Mouse (Mus musculus) neural tube, embryonic 14.5 days (tissue): ENCODE measurements around the gene Polr3h. TPM values are rescaled to one million over a fixed set of nuclear protein-coding genes. Genes with fewer than 3 reads are reported as not detected.
A peak's percentile ranks its signal among the peaks of the same experiment; 100 is the strongest.

Experiments
- ATAC-seq: fragments of 200-750 bp; cut with Nextera tagmentation; 2 replicates; pipeline ENCODE4 v1.8.0; 2017; ENCODE audit warnings: low read depth, mild to moderate bottlenecking, moderate TSS enrichment, moderate library complexity
- H3K27ac ChIP-seq: fragments of 300-500 bp; sonication (generic); 2 replicates; pipeline ENCODE4 v1.5.1; 2014; ENCODE audit warnings: low read depth, mild to moderate bottlenecking, control low read depth, low read length, moderate library complexity, mixed read lengths
- H3K27me3 ChIP-seq: fragments of 300-500 bp; sonication (generic); 2 replicates; pipeline ENCODE4 v1.6.1; 2014; ENCODE audit warnings: low read length; ENCODE audit not compliant: control insufficient read depth, insufficient read depth
- H3K36me3 ChIP-seq: fragments of 300-500 bp; sonication (generic); 2 replicates; pipeline ENCODE4 v1.6.1; 2014; ENCODE audit warnings: low read length, mixed read lengths; ENCODE audit not compliant: control insufficient read depth, insufficient read depth
- H3K4me1 ChIP-seq: fragments of 300-500 bp; sonication (generic); 2 replicates; pipeline ENCODE4 v1.6.1; 2014; ENCODE audit warnings: low read length; ENCODE audit not compliant: control insufficient read depth, insufficient read depth
- H3K4me2 ChIP-seq: fragments of 300-500 bp; sonication (generic); 2 replicates; pipeline ENCODE4 v1.6.1; 2014; ENCODE audit warnings: mild to moderate bottlenecking, low read depth, low read length, control low read depth
- H3K4me3 ChIP-seq: fragments of 300-500 bp; sonication (generic); 2 replicates; pipeline ENCODE4 v1.5.1; 2014; ENCODE audit warnings: low read depth, low read length, control low read depth, mixed read lengths
- H3K9ac ChIP-seq: fragments of 300-500 bp; sonication (generic); replicated peaks from 2 replicates; pipeline ENCODE4 v1.6.1; 2014; ENCODE audit warnings: low read depth, mild to moderate bottlenecking, control low read depth, low read length, mixed read lengths
- H3K9me3 ChIP-seq: fragments of 300-500 bp; sonication (generic); 2 replicates; pipeline ENCODE4 v1.6.1; 2016; ENCODE audit warnings: low read length; ENCODE audit not compliant: control insufficient read depth
- WGBS: fragments of 180-500 bp; shearing (Covaris S2); extraction: QIAGEN DNeasy Blood & Tissue Kit; methylation state at CpG from one replicate; pipeline ENCODE4 v1.1.7; 2014; 5-methylcytosine and 5-hydroxymethylcytosine counted together
- polyA plus RNA-seq: library from polyadenylated mRNA; unstranded; fragments of >200 nt; fragmentation: Nextera tagmentation; extraction: Ambion mirVana; gene quantifications from 2 replicates; pipeline ENCODE4 v1.2.1, GENCODE M21; 2014

The Polr3h gene
- polyA plus RNA-seq, 1 experiment from 2014 or later, result 98.4 TPM

DNA sequence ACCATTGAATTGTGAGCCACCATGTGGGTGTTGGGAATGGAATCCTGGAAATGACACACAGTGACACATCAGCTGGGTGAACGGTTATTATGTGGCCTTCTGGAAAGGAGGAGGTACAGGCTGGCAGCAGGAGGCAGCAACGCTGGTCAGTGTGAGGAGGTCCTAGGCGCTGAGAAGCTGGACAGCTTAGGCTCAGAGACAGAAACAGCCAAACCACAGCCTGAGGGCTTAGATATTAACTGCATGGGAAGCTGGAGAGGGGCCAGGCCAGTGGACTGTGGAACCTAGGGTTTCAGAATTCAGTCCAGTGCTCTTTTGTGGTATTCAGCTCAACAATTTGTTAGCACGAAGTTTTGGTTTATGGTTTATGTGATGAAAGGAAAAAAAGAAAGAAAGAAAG lies 1.7 kb upstream of the Polr3h start:
- H3K27ac ChIP-seq, result peak overlapping the region; percentile 81; the same call in 1 of the 2 replicates
- no peak overlapping the region for H3K9ac ChIP-seq
- H3K4me1 ChIP-seq, result peaks cover 12% of the 10 kb centered on the region
- H3K36me3 ChIP-seq, result no peaks in the 10 kb centered on the region
- H3K9me3 ChIP-seq, result no peaks in the 10 kb centered on the region
- no peak overlapping the region for H3K4me3 ChIP-seq
- H3K27me3 ChIP-seq, result no peaks in the 10 kb centered on the region
- 47% methylated on average over 4 of the region's 4 CpGs for WGBS
- no peak for ATAC-seq
- no peak overlapping the region for H3K4me2 ChIP-seq

DNA sequence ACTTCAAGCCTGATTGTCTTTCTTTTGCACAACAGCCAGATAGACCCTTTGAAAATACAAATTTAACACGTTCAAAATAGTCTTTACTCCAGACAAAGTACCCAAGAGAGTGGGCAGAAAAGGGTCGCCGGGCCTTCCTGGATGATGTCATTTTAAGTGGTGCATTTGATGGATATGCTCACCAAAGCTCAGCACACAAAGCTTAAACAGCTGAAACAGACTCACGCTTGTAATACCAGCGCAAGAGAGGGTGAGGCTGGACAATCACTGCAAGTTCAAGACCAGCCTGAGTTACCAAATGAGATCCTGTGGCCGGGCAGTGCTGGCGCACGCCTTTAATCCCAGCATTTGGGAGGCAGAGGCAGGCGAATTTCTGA lies 394 bp upstream of the Polr3h start:
- Histone ChIP-seq H3K27me3 (no peaks in the 10 kb centered on the region), H3K4me2 (peak overlapping the region; percentile 93), H3K36me3 (no peaks in the 10 kb centered on the region), H3K27ac (peak overlapping the region; percentile 81), H3K9me3 (no peaks in the 10 kb centered on the region), H3K9ac (no peak overlapping the region), H3K4me3 (peak overlapping the region; percentile 57), H3K4me1 (peaks cover 12% of the 10 kb centered on the region)
- WGBS, result 26% methylated on average over 9 of the region's 9 CpGs
- peak; percentile 48 for ATAC-seq

DNA sequence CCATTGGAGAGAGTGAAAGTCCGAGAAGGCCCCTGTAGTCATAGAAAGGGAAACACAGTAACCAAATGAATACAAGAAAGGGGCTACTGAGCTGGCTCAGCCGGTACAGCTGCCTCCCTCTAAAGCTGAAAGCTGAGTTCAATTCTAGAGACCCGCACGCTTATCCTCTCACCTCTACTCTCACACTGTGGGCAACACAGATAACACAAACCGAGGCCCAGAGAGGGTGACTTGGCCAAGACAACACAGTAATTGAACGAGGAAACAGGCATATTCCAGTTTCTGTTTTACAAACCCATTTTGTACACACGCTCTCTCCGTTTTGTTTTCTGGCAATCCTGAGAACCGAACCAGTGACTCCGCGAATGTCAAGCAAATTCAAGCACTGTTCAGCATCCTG lies 1.1 kb downstream of the Polr3h start:
- H3K4me1 ChIP-seq, result peaks cover 12% of the 10 kb centered on the region

DNA sequence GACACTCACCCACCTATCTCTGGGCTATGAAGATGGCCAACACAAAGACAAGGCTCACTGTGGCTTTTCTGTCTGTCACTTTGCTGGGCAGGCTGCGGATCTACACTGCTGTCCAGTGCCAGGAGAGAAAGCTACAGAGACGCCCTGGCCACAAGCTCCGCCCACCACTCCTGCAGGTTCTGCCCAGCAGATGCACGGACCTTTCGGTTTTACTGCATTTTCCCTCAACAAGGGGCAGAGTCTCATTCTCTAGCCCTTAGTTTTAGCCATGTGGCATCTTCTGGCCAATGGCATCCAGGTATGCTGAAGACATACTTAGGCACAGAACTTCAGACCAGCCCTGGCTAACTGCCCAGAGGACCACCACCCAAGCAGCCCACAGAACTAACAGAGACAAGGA lies 4.8 kb downstream of the Polr3h start:
- WGBS, result 62% methylated on average over 5 of the region's 5 CpGs
- ATAC-seq, result no peak
- Histone ChIP-seq H3K9ac (no peak overlapping the region), H3K27ac (peak overlapping the region; percentile 17; the same call in 1 of the 2 replicates), H3K9me3 (no peaks in the 10 kb centered on the region), H3K4me3 (no peak overlapping the region), H3K36me3 (peaks cover 7% of the 10 kb centered on the region; the same call in 1 of the 2 replicates), H3K27me3 (no peaks in the 10 kb centered on the region), H3K4me2 (no peak overlapping the region), H3K4me1 (peaks cover 9% of the 10 kb centered on the region)

More for the DNA sequence above, 1.1 kb downstream of the Polr3h start:
- no peak for ATAC-seq
- Histone ChIP-seq H3K27me3 (no peaks in the 10 kb centered on the region), H3K9ac (no peak overlapping the region), H3K4me2 (peak overlapping the region; percentile 93), H3K27ac (no peak overlapping the region), H3K36me3 (no peaks in the 10 kb centered on the region), H3K9me3 (no peaks in the 10 kb centered on the region), H3K4me3 (peak overlapping the region; percentile 57)
- 84% methylated on average over 11 of the region's 11 CpGs for WGBS

DNA sequence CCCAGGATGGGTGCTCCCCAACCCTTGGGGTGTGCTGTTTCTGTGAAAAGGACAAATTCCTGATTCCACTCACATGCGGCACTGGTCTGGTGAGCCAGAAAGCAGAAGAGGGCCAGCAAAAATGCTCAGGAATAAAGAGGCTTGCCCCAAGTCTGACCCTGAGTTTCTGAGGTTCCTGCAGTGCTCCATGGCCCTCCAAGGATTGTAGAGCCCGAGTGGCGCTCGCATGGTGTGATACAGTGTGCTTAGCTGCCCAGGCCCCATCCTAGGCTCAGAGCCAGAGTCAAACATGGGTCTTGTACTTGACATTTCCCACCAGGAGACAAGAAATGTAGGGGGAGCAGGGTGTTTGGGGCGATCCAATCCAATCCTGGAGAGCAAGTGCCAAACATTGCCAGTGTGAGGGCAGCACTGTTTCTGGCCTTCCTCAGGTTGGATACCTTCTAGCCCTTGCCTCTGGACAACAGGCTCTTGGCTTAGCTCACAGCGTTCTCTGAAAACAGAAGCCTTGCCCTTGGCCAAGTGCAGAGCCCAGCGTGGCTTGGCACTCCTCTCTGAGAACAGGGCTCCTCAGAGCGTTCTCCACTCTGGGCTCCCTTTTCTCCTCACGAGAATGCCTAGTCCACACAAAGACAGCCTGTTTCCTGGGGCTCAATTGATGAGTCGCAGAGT lies 5.4 kb downstream of the Polr3h start:
- no peak overlapping the region for H3K4me3 ChIP-seq
- H3K4me1 ChIP-seq, result peaks cover 9% of the 10 kb centered on the region
- peaks cover 8% of the 10 kb centered on the region; the same call in 1 of the 2 replicates for H3K36me3 ChIP-seq
- 77% methylated on average over 10 of the region's 10 CpGs for WGBS
- no peaks in the 10 kb centered on the region for H3K27me3 ChIP-seq
- ATAC-seq, result no peak
- no peak overlapping the region for H3K9ac ChIP-seq
- peak overlapping the region; percentile 17 for H3K27ac ChIP-seq
- no peak overlapping the region for H3K4me2 ChIP-seq
- H3K9me3 ChIP-seq, result no peaks in the 10 kb centered on the region

DNA sequence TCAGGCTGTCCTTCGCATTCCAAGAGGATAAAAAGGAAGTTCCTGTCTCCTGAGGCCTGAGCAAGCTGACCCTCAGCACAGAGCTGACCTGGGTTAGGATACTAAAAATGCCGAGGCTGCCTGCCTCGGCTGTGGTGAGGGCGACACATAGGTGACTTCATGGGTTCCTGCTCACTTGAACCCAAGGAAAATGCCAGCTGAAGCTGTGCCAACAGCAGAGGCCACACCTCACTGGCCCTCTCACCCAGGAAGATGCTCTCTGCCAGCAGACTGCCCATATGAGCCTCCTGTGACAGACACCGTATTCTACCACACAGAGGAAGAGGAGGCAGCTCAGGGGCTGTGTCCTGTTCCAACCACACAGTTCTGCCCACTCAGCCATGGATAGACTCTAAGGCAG lies 7.0 kb downstream of the Polr3h start:
- Histone ChIP-seq H3K27ac (no peak overlapping the region), H3K4me2 (no peak overlapping the region), H3K9me3 (no peaks in the 10 kb centered on the region), H3K4me1 (peaks cover 4% of the 10 kb centered on the region; the same call in 1 of the 2 replicates), H3K4me3 (no peak overlapping the region), H3K9ac (no peak overlapping the region), H3K36me3 (peaks cover 23% of the 10 kb centered on the region), H3K27me3 (no peaks in the 10 kb centered on the region)
- no peak for ATAC-seq
- WGBS, result 83% methylated on average over 5 of the region's 5 CpGs

DNA sequence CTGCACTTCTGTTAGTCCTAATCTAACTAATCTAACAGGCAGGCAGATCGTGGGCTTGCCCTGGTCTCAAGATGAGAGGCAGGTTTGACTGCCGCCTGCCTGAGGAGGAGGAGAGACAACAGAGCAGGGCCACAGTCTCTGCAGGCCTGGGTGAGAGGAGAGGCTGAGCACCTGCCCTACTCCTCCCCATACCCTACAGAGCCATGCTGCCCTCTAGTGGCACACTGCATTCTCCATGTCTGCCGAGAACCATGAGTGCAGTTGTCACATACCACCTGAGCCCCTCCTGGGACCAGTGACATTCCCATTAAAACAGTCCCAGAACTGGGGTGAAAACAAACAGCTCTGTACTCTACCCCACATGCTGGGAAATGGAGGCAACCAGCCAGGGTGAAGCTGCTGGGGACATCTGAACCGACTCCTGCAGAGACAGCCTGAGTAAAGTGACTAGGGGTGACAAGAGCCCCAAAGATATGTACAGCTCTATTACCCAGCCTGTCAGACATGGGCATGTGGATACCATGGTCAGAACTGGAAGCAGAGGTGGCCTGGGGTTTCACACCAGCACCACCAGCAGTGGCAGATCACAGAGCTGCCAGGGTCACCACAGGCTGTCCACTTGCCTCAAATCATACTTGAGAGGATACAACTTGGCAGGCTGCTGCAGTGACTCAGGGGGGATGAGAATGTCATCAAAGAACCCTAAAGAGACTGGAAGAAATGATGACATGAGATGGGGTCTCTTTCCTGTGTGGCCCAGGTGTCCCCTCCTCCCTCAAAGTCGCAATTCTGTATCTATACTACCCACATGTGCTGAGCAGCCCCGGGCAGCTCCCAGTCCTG lies 8.2 kb downstream of the Polr3h start:
- Histone ChIP-seq H3K4me2 (no peak overlapping the region), H3K9me3 (no peaks in the 10 kb centered on the region), H3K4me1 (no peaks in the 10 kb centered on the region), H3K27ac (no peak overlapping the region), H3K4me3 (no peak overlapping the region), H3K36me3 (peaks cover 36% of the 10 kb centered on the region), H3K9ac (no peak overlapping the region), H3K27me3 (no peaks in the 10 kb centered on the region)
- ATAC-seq, result peak; percentile 57; the same call in 1 of the 2 replicates
- whole genome bisulfite sequencing, result 46% methylated on average over 5 of the region's 6 CpGs

DNA sequence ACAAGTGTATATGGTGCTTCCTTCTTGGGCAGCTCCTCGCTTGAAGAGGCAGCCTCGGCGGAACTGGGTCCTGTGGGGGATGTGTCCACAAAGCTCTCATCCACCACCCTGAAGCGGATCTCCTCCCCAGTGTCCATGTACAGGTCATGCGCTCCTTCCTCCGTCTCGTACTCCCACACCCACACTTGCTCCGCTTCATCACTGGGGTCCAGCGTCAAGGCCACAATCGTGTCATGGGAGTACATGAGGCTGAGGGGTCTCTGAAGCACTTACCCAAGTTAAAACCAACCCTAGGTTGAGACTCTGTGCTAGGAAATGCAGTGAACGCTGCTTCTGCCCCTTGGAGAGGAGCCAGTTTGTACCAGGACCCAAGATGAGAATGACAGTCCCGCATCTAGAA lies 8.8 kb downstream of the Polr3h start:
- no peak overlapping the region for H3K4me3 ChIP-seq
- no peak overlapping the region for H3K4me2 ChIP-seq
- no peaks in the 10 kb centered on the region for H3K4me1 ChIP-seq
- no peaks in the 10 kb centered on the region for H3K27me3 ChIP-seq
- H3K36me3 ChIP-seq, result peaks cover 42% of the 10 kb centered on the region
- H3K9me3 ChIP-seq, result no peaks in the 10 kb centered on the region
- no peak overlapping the region for H3K9ac ChIP-seq
- WGBS, result 93% methylated on average over 12 of the region's 12 CpGs
- H3K27ac ChIP-seq, result no peak overlapping the region
- ATAC-seq, result no peak

DNA sequence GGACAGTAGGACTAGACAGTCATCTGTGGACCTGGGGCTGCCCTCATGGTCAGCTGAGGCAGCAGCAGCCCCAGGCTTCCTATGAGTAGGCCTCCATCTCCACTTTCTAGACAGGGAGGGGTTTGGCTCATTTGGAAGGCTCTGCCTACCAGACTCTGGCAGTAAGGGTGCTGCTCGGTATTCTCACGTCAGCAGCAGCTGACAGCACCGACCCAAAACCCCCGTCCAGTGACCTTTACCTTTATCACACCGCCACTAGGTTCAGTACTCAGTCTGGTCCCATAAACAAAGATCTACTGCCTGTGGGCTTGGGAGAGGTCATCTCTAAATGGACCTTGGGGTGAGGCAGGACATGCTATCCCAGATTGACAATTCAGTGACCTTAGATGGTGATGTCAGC lies 10.4 kb downstream of the Polr3h start:
- Histone ChIP-seq H3K27ac (no peak overlapping the region), H3K4me2 (no peak overlapping the region), H3K4me1 (no peaks in the 10 kb centered on the region), H3K4me3 (no peak overlapping the region), H3K9ac (no peak overlapping the region), H3K9me3 (no peaks in the 10 kb centered on the region), H3K27me3 (no peaks in the 10 kb centered on the region), H3K36me3 (peaks cover 47% of the 10 kb centered on the region)
- no peak for ATAC-seq
- 89% methylated on average over 5 of the region's 5 CpGs for WGBS
